Comparison of ENCODE assay signal across 12 mouse cellular contexts in genomic region chr17:15820146-15820545, GRCm38 (mm10). TPM values are rescaled to one million over a fixed set of nuclear protein-coding genes. Genes with fewer than 3 reads are reported as not detected.
DNase-seq lines count a peak whose midpoint lies in the region; ATAC-seq lines count a peak whose summit lies in the region.
"Had no signal": no experiment of that assay in that cellular context is flagged by ENCODE, and none has a peak within 500 bp of the region (broad histone marks: within the 10 kb centered on the region; RNA-seq: fewer than 3 reads in every experiment).

No protein-coding gene starts in this region.

- no peak overlapping the region for H3K27ac ChIP-seq in hindbrain, embryonic 14.5 days
- no peak overlapping the region for H3K27ac ChIP-seq in hindbrain, embryonic 11.5 days (ENCODE audit: low read depth, low read length)
- H3K27ac ChIP-seq in embryonic facial prominence, embryonic 11.5 days (replicated peaks; ENCODE audit: low read depth, low read length) = no peak overlapping the region
- H3K27ac ChIP-seq in neural tube, embryonic 13.5 days (replicated peaks) = no peak overlapping the region
- H3K27ac ChIP-seq: layer of hippocampus, adult 2 months had no signal

- H3K4me1 ChIP-seq in hindbrain, embryonic 14.5 days (replicated peaks; ENCODE audit: control insufficient read depth, insufficient read depth, low read length) = peaks cover 41% of the 10 kb centered on the region
- H3K4me1 ChIP-seq in hindbrain, embryonic 11.5 days (replicated peaks; ENCODE audit: control insufficient read depth, insufficient read depth, low read length) = no peaks in the 10 kb centered on the region
- H3K4me1 ChIP-seq in embryonic facial prominence, embryonic 11.5 days (ENCODE audit: control insufficient read depth, insufficient read depth, low read length) = no peaks in the 10 kb centered on the region
- H3K4me1 ChIP-seq in neural tube, embryonic 13.5 days (replicated peaks) = peaks cover 84% of the 10 kb centered on the region

- DNase-seq in cerebellum, adult 9-10 months = peak; percentile 19
- no peak for DNase-seq in cerebellum, adult 9-11 months
- DNase-seq in hindbrain, embryonic 14.5 days (ENCODE audit: low spot score) = peak; percentile 23
- DNase-seq in hindbrain, embryonic 11.5 days (ENCODE audit: low spot score) = no peak
- DNase-seq in embryonic facial prominence, embryonic 11.5 days (ENCODE audit: low spot score) = peak; percentile 58
- no peak for DNase-seq in embryo, embryonic 9.5 days (ENCODE audit: extremely low spot score)
- no peak for DNase-seq in embryo, embryonic 10.5 days (ENCODE audit: low spot score)
- DNase-seq: cerebellum, adult 2 months; kidney, adult 8-10 months; lung, adult 2 months had no signal

- no peak for ATAC-seq in hindbrain, embryonic 14.5 days (ENCODE audit: low FRiP score)
- no peak for ATAC-seq in hindbrain, embryonic 11.5 days (ENCODE audit: low FRiP score)
- ATAC-seq in embryonic facial prominence, embryonic 11.5 days (replicated peaks; ENCODE audit: insufficient number of reproducible peaks, low FRiP score, low TSS enrichment, low read depth) = no peak
- no peak for ATAC-seq in neural tube, embryonic 13.5 days (ENCODE audit: low read depth)

- H3K9me3 ChIP-seq in hindbrain, embryonic 14.5 days (ENCODE audit: control insufficient read depth, low read length) = no peaks in the 10 kb centered on the region
- no peaks in the 10 kb centered on the region for H3K9me3 ChIP-seq in hindbrain, embryonic 11.5 days (ENCODE audit: control insufficient read depth, low read length)
- H3K9me3 ChIP-seq in embryonic facial prominence, embryonic 11.5 days (replicated peaks; ENCODE audit: control insufficient read depth, low read length) = no peaks in the 10 kb centered on the region
- no peaks in the 10 kb centered on the region for H3K9me3 ChIP-seq in neural tube, embryonic 13.5 days

- H3K27me3 ChIP-seq in hindbrain, embryonic 14.5 days (ENCODE audit: control insufficient read depth, insufficient read depth, low read length) = no peaks in the 10 kb centered on the region
- no peaks in the 10 kb centered on the region for H3K27me3 ChIP-seq in hindbrain, embryonic 11.5 days (ENCODE audit: control insufficient read depth, insufficient read depth, low read length)
- no peaks in the 10 kb centered on the region for H3K27me3 ChIP-seq in embryonic facial prominence, embryonic 11.5 days (ENCODE audit: control insufficient read depth, insufficient read depth, low read length)
- no peaks in the 10 kb centered on the region for H3K27me3 ChIP-seq in neural tube, embryonic 13.5 days

- H3K4me3 ChIP-seq in hindbrain, embryonic 14.5 days (replicated peaks; ENCODE audit: low read length) = no peak overlapping the region
- H3K4me3 ChIP-seq in hindbrain, embryonic 11.5 days (ENCODE audit: low read depth, low read length) = no peak overlapping the region
- no peak overlapping the region for H3K4me3 ChIP-seq in embryonic facial prominence, embryonic 11.5 days (ENCODE audit: low read depth, low read length)
- no peak overlapping the region for H3K4me3 ChIP-seq in neural tube, embryonic 13.5 days
- H3K4me3 ChIP-seq: layer of hippocampus, adult 2 months had no signal

- 57% methylated on average over 6 of the region's 6 CpGs for WGBS in hindbrain, embryonic 14.5 days
- WGBS in hindbrain, embryonic 11.5 days = 66% methylated on average over 6 of the region's 6 CpGs
- WGBS in embryonic facial prominence, embryonic 11.5 days = 22% methylated on average over 6 of the region's 6 CpGs
- WGBS in neural tube, embryonic 13.5 days = 51% methylated on average over 6 of the region's 6 CpGs

- H3K36me3 ChIP-seq in hindbrain, embryonic 14.5 days (replicated peaks; ENCODE audit: control insufficient read depth, insufficient read depth) = peaks cover 42% of the 10 kb centered on the region
- H3K36me3 ChIP-seq in hindbrain, embryonic 11.5 days (ENCODE audit: control insufficient read depth, insufficient read depth, low read length) = peaks cover 2% of the 10 kb centered on the region; the same call in 1 of the 2 replicates
- H3K36me3 ChIP-seq in embryonic facial prominence, embryonic 11.5 days (replicated peaks; ENCODE audit: control insufficient read depth, insufficient read depth, low read depth, low read length) = no peaks in the 10 kb centered on the region; the same call in none of the 2 replicates
- peaks cover 49% of the 10 kb centered on the region for H3K36me3 ChIP-seq in neural tube, embryonic 13.5 days

- H3K4me2 ChIP-seq in hindbrain, embryonic 14.5 days (replicated peaks) = peak overlapping the region; percentile 15
- no peak overlapping the region for H3K4me2 ChIP-seq in hindbrain, embryonic 11.5 days (replicated peaks; ENCODE audit: low read depth, low read length)
- H3K4me2 ChIP-seq in embryonic facial prominence, embryonic 11.5 days (ENCODE audit: low read depth, low read length) = no peak overlapping the region
- peak overlapping the region; percentile 33 for H3K4me2 ChIP-seq in neural tube, embryonic 13.5 days

- no peak overlapping the region for H3K9ac ChIP-seq in hindbrain, embryonic 14.5 days
- no peak overlapping the region for H3K9ac ChIP-seq in hindbrain, embryonic 11.5 days (ENCODE audit: low read depth, low read length)
- no peak overlapping the region for H3K9ac ChIP-seq in embryonic facial prominence, embryonic 11.5 days (replicated peaks; ENCODE audit: low read length)
- no peak overlapping the region for H3K9ac ChIP-seq in neural tube, embryonic 13.5 days

RNA-seq across cellular contexts. Expression of gene Rgmb, which starts 10.7 kb away (rescaled TPM):
- 95.0 and 100.0 TPM in 2 replicates for polyA plus RNA-seq in hindbrain, embryonic 14.5 days (2014; fragmentation: Nextera tagmentation; extraction: Ambion mirVana)
- polyA plus RNA-seq in hindbrain, embryonic 11.5 days (2014; fragmentation: Nextera tagmentation; extraction: Ambion mirVana) = 102 and 107 TPM in 2 replicates
- polyA plus RNA-seq in embryonic facial prominence, embryonic 11.5 days (2014; fragmentation: Nextera tagmentation; extraction: Ambion mirVana) = 26.0 and 28.9 TPM in 2 replicates
- polyA plus RNA-seq in neural tube, embryonic 13.5 days (2015; fragmentation: Nextera tagmentation; extraction: Ambion mirVana) = 88.9 and 89.6 TPM in 2 replicates

Comparison
In these comparisons a context has a peak if more than half of its experiments do, and no peak if none do; other contexts are left out.
1. DNase-seq: peak in cerebellum, adult 9-10 months (single experiment), hindbrain, embryonic 14.5 days (single experiment) and embryonic facial prominence, embryonic 11.5 days (single experiment); none in cerebellum, adult 9-11 months (single experiment), hindbrain, embryonic 11.5 days (single experiment), embryo, embryonic 9.5 days (single experiment) and embryo, embryonic 10.5 days (single experiment).
2. H3K4me2 ChIP-seq: peak in hindbrain, embryonic 14.5 days (single experiment) and neural tube, embryonic 13.5 days (single experiment); none in hindbrain, embryonic 11.5 days (single experiment) and embryonic facial prominence, embryonic 11.5 days (single experiment).